Mouse (Mus musculus): ENCODE results near the gene Ccdc30.

Gene Ccdc30

DNA sequence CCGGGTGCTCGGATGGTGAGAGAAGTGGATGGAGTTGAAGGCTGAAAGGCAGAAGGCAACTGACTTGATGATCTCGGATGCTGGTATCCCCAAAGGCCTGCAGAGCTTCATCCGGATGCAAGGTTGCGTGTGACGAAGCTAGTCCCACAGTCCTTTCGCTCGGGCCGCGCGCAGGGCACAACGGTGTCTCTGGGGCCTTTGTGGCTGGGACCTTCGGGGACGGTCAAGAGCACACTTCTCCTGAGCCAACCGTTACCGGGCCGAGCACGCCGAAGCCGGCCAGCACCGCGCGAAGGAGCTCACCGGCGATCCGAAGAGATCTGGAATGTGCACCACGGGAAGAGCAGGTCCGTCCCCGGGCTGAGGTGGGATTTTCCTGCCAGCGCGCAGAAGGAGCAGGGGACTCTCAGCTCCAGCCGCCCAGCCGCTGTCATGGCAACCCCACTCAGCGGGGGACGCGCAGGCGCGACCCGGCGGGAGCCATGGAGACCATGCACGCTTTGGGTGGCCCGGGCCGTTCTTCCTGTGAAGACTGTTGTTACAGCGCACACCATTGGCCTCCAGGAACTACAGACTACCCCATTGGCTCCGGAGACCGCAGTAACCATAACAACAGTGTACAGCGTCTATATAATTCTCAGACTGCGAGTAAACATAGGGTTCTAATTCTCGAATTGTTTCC is at the start of gene Ccdc30:
Ccdc30 (minus strand) TSS at position 450 of the 682 bp plus-strand sequence.
- in situ Hi-C loops (cut with MboI; ENCODE audit: low pct_unique_long_range_greater_than_20kb in 1 of 2, low sequenced_read_pairs in 2 of 2, unreplicated experiment in 1 of 2), result no loop called here

DNA sequence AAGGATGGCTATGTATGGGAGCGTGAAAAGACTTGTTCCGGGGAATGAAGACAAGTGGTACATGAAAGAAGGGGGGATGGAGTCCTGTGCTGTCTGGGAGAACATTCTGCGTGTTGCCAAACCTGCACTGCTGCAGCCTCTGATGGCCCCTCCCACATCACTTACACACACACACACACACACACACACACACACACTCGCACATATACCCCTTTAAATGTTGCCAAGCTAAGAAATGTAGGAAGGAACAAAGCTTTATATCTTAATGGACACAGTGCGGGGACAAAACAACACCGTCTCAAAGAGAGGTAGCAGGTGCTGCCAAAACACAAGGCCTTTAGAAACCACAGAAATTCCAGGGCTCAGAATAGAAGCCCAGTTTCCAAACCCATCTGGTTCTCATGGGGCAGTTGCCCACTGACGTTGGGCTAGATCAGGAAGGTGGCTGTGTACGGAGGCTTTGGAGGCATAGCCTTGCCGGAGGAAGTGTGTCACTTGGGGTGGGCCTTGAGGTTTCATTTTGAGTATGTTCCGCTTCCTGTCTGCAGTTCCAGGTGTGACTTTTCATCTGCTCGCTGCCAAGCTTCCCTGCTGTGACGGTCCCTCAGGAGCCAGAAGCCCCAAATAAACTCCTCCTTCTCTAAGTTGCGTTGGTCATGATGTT is 48.6 kb upstream of the Ccdc30 start:
- in situ Hi-C loops (cut with MboI; ENCODE audit: low pct_unique_long_range_greater_than_20kb in 1 of 2, low sequenced_read_pairs in 2 of 2, unreplicated experiment in 1 of 2), result no loop called here

DNA sequence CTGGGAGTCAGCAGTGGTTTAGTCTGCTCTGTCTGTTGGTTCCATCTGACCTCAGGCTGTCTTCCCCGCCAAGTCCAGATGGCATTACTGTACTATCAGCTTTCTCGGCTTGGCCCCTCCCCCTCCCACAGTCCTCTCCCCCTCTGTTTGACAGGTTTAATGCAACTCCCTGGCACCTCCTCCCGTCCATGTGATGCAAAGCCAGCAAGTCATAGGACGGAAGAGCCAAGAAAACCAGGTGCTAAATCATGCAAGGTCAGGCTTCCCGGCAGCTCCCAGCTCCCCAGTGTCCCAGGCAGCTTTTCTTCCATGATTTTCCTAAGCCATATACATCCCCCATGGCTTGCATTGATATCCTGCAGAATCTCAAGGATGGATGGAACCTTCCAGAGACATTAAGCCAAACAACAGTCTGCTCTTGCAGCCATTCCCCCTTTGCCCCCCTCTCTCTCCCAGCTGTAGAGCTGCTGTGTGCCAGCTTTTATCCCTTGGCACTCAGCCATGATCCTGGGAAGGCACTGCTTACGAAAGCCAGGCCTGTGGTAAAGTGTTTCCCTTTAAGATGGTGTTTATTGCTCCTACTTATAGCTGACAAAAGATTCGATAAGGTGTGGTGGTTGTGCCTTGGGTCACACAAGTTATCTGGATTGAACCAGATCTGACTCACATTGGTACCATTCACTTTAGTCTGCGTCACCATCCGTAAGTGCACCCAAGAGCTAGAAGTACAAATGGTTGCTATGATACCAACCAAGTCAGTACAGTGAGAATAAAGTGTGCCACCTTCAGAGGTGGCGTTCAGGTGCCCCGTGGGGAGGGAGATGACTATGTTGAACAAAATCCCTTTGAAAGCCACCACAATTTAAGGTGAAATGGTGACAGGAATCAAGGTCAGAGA is 47.8 kb upstream of the Ccdc30 start:
- in situ Hi-C loops (cut with MboI; ENCODE audit: low pct_unique_long_range_greater_than_20kb in 1 of 2, low sequenced_read_pairs in 2 of 2, unreplicated experiment in 1 of 2), result no loop called here

DNA sequence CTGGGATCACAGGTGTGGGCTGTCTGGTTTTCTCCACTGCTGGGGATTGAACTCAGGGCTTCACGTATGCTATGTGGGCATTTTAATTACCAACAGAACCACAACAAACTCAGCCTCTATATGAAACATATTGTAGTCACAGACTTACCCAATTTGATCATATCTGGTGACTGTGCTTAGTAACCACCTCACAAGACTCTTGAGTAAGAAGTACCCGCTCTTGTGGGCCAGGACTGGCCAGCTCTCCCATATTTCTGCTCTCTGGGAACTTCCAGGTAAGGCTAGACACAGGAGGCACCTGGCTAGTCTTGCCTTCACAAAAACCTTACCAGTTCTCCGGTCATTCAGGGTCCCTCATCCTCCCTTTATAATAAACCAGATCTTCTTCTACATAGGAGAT is 47.1 kb upstream of the Ccdc30 start:
- in situ Hi-C loops (cut with MboI; ENCODE audit: low pct_unique_long_range_greater_than_20kb in 1 of 2, low sequenced_read_pairs in 2 of 2, unreplicated experiment in 1 of 2), result no loop called here

DNA sequence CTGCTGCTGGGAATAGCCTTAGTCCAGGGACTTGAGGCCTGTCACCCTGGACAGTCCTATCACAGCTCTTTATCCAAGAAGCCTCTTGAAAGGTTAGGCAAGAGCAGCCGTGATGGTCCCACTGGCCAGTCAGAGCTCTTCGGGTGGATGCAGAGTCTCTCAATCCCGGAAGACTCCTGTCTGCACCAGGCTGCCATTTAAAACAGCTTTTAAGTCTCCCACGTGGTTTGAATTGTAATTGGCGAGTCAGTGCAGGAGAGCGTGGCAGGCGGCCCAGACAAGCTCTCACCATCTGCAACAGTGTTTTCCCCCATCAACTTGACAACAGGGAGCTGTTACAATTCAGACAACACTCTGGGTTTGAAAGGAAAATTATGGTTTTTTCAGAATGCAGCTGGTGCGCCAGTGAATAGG is 45.4 kb upstream of the Ccdc30 start:
- in situ Hi-C loops (cut with MboI; ENCODE audit: low pct_unique_long_range_greater_than_20kb in 1 of 2, low sequenced_read_pairs in 2 of 2, unreplicated experiment in 1 of 2), result no loop called here

DNA sequence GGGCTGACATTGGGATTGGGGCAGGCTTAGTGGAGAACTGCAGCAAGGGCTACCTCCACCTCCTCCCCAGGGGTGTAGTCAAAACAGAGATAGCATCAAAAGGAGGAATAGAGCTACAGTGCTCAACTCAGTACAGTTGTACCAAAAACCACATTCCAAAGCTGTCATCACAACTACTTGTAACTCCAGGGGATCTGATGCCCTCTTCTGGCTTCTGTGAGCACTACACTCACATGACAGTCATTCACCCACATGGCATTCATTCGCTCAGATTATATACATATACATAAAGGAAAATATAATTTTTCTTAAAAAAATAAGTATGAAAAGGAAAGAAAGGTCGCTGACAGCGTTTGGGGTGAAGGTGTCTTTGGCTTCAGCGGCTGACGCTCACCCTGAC is 45.0 kb upstream of the Ccdc30 start:
- in situ Hi-C loops (cut with MboI; ENCODE audit: low pct_unique_long_range_greater_than_20kb in 1 of 2, low sequenced_read_pairs in 2 of 2, unreplicated experiment in 1 of 2), result no loop called here

DNA sequence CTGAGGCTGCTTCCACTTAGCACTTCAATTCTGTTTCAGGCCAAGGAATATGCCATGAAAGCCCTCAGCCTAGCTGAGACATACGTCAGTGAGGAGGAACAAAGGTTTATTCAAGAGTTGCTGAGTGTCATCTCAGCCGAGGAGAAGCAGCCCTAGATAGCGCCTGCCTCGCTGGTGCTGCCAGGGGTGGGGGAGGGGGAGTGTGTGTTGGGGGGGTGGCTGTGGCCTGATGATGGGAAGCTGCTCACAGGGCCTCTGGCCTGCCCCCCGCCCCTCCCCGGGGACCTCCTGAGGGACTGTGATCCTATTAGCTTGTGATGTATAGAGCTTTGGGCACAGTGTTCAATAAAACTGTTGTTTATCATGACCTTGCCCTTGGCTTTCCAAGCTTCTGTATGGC is 38.2 kb upstream of the Ccdc30 start:
- in situ Hi-C loops (cut with MboI; ENCODE audit: low pct_unique_long_range_greater_than_20kb in 1 of 2, low sequenced_read_pairs in 2 of 2, unreplicated experiment in 1 of 2), result loop anchor here in 1 of 2 experiments (10.0 kb wide), 1 partner anchor 221 kb away; no protein-coding TSS in a partner anchor

DNA sequence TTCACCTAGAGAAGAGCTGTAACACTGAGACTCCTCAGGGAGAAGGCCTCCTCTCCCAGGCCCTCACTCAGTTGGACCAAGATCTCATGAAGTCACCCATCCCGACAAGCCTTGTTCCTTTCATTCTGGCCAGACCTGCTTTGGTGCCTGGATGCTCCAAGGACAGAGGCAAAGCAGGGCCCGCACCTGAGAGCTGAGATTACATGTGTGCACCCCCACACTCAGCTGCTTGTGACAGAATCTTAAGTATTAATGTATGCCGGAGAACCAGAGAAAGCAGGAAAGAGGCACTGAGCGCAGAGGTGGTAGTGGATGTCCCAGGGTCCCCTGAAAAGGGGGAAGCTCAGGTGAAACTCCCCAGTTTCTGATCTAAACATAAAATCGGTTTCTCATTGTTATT is 37.8 kb upstream of the Ccdc30 start:
- in situ Hi-C loops (cut with MboI; ENCODE audit: low pct_unique_long_range_greater_than_20kb in 1 of 2, low sequenced_read_pairs in 2 of 2, unreplicated experiment in 1 of 2), result loop anchor here in 1 of 2 experiments (10.0 kb wide), 1 partner anchor 222 kb away; no protein-coding TSS in a partner anchor

DNA sequence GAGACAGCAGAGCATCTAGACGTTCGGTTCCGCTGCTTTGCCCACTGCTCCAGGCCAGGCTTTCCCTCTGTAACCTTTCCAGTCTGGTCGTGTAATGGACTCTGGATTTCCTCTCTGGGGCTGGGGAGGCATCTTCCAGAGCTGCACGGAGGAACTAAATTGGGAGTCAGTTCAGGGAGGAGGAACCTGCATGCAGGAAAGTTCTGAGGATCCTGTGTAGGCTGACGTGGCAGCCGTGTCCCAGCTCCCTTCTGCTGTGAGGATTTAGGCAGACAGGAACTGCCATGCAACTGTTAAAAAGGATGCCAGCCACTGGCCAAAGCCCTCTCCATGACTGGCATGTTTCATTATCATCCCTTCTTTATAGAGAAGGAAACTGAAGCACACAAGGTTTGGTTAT is 35.1 kb upstream of the Ccdc30 start:
- in situ Hi-C loops (cut with MboI; ENCODE audit: low pct_unique_long_range_greater_than_20kb in 1 of 2, low sequenced_read_pairs in 2 of 2, unreplicated experiment in 1 of 2), result loop anchor here in 1 of 2 experiments (10.0 kb wide), 1 partner anchor 224 kb away; no protein-coding TSS in a partner anchor

DNA sequence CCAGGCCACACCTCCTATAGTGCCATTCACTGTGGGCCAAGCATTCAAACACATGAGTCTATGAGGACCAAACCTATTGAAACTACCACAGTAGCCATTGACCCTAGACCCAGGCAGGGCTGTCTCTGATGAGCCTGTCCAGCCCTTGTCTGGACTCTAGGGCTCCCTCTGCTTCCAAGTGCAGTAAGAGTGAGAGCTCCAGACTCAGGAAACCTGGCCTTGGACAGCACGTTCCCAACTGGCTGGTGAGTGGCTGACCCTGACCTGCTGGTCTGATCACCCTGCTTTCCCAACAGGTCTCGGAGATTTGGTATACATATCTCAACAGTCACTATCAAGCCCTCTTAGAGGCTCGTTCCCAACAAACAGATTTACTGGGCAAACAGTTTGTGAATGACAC is 32.5 kb upstream of the Ccdc30 start:
- in situ Hi-C loops (cut with MboI; ENCODE audit: low pct_unique_long_range_greater_than_20kb in 1 of 2, low sequenced_read_pairs in 2 of 2, unreplicated experiment in 1 of 2), result no loop called here

DNA sequence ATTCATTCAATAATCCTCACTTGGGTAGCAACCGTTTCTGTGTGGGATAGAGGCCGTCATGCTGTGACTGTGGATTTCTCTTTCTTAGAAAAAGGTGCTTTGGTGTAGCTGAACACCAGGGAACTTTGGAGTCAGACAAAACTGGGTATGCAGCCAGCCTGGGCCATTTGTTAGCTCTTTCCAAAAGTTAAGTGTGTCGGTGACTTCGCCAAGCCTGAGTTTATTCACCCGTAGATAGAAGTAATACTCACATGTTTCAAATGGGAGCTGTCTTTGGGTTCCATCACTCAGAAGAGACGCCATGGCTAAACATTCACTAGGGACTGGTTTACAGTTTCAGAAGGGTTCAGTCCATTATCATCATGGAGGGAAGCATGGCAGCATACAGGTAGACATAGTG is 31.9 kb upstream of the Ccdc30 start:
- in situ Hi-C loops (cut with MboI; ENCODE audit: low pct_unique_long_range_greater_than_20kb in 1 of 2, low sequenced_read_pairs in 2 of 2, unreplicated experiment in 1 of 2), result no loop called here

DNA sequence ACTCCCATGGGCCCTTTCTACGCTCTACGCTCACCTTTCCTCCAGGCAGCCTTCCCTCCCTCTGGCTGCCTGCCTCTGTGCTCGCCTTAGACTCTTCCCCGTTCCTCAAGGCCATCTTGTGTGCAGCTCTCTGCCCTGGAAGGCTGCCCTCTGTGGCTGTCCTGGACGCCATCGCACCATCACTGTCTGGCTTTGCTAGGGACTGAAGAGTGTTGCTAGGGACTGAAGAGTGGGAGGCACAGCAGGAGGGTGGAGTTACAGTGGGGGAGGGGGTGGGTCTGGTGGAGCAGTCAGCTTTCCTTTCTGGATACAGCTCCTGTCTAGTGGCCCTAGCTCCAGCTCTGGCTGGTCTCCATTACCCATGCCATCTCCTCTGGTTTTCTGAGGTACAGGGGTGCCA is 27.2 kb upstream of the Ccdc30 start:
- in situ Hi-C loops (cut with MboI; ENCODE audit: low pct_unique_long_range_greater_than_20kb in 1 of 2, low sequenced_read_pairs in 2 of 2, unreplicated experiment in 1 of 2), result no loop called here

DNA sequence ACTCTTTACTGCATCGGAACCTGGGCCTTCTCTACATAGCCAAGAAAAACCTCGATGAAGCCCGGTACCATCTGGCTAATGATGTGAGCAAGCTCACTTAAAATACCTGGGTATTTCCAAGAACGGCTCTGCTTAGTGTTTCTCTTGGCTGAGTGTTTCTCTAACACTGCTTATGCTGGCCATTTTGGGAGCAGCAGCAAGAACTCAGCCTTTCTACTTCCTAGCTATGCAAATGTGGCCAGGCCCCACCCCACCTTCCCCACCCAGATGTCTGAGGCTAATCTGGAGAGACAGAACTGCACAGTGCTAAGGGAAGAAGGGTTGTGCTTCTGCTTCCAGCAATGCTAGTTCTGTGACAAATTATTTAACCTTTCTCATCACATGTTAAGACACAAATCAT is 26.5 kb upstream of the Ccdc30 start:
- in situ Hi-C loops (cut with MboI; ENCODE audit: low pct_unique_long_range_greater_than_20kb in 1 of 2, low sequenced_read_pairs in 2 of 2, unreplicated experiment in 1 of 2), result no loop called here

DNA sequence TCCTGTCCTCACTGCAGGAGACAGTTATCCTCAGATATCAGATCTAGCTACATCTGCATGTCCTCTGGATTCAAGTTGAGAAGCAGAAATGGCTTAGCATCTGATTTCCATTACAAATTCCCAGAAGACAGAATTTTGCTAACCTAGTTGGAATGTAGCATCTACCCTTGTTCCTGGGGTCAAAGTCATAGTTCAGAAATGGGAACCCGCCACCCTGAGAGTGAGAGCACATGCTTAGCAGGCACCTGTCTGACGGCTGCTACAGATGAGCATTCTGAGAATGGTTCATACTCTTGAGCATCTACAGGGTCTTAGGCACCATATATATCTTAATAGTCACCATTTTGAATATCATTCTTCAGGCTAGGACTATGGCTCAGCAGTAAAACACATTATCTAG is 22.6 kb upstream of the Ccdc30 start:
- in situ Hi-C loops (cut with MboI; ENCODE audit: low pct_unique_long_range_greater_than_20kb in 1 of 2, low sequenced_read_pairs in 2 of 2, unreplicated experiment in 1 of 2), result loop anchor here in 1 of 2 experiments (10.0 kb wide), 1 partner anchor 227 kb away; no protein-coding TSS in a partner anchor

DNA sequence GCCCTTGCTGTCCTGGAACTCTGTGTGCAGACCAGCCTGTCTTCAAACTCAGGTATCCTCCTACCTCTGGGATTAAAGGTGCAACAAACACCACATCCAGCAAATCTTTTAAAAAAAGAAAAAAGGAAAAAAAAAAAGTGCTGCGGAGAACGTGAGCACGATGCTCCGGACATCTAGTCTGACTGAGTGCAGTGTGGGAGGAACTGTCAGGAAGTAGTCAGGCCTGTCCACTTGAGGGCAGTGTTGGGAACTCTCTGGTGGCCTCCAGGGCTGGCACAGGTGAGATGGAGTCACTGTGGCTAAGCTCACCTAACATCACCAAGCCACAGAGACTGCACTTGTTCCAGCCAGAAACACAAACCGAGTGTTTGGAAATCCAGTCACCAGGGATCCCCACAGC is 15.4 kb upstream of the Ccdc30 start:
- in situ Hi-C loops (cut with MboI; ENCODE audit: low pct_unique_long_range_greater_than_20kb in 1 of 2, low sequenced_read_pairs in 2 of 2, unreplicated experiment in 1 of 2), result loop anchor here in 1 of 2 experiments (10.0 kb wide), 1 partner anchor 234 kb away; no protein-coding TSS in a partner anchor

DNA sequence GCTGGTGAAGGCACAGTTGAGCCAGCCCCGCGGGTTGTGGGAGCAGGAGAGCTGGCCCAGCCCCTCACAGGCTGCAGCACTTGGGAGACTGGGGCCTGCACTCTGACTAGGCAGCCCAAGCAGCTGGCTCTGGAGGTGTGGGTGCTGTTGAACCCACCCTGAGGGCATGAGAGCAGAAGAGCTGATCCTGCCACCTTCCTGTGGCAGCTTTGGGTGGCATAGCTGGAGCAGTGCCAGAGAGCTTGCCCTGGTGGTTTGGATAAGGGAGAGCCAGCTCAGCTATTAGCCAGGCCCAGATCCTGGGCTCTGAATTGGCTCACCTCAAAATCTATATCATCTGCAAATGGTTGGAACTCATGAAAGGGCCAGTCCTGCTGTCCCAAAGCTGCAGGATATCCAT is 12.4 kb upstream of the Ccdc30 start:
- in situ Hi-C loops (cut with MboI; ENCODE audit: low pct_unique_long_range_greater_than_20kb in 1 of 2, low sequenced_read_pairs in 2 of 2, unreplicated experiment in 1 of 2), result no loop called here

DNA sequence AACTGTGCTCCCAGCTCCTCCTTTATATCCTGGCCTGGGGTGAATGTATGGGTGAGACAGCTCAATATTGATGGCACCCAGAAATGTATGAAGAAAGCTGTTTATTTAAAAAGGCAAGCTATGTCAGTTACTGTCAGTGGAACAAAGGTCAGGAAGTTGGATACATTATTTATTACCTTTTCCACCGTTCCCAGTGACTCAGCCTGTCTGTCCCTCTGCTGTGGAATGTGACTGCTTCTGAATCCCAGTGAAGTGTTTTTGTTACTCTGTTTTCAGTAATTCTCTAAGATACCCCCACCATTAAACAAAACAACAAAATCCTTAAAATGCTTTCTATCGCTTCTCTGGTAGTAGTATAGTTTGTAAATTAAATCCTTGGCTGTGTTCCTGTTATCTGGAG is 10.3 kb upstream of the Ccdc30 start:
- in situ Hi-C loops (cut with MboI; ENCODE audit: low pct_unique_long_range_greater_than_20kb in 1 of 2, low sequenced_read_pairs in 2 of 2, unreplicated experiment in 1 of 2), result no loop called here

DNA sequence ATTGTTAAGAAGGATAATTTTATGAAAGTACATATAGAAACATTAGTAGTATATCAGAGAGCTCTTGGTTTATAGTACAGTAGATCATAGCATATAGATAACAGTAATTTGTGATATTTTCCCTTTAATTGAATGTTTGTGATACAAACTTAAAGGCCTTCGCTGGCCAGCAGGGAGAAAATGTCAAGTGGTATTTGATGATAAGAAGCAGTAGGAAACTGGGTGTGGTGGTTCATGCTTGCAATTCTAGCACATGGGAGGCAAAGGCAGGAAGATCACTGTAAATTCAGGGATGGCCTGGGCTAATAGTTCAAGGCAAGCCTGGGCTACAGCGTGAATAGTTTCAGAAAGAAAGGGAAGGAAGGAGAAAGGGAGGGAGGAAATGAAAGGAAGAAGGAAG is 9.8 kb upstream of the Ccdc30 start:
- in situ Hi-C loops (cut with MboI; ENCODE audit: low pct_unique_long_range_greater_than_20kb in 1 of 2, low sequenced_read_pairs in 2 of 2, unreplicated experiment in 1 of 2), result no loop called here

Measured in mouse embryonic stem cell (cell line).